Mouse (Mus musculus): ENCODE results near the gene Pphln1.

Pphln1 gene

DNA sequence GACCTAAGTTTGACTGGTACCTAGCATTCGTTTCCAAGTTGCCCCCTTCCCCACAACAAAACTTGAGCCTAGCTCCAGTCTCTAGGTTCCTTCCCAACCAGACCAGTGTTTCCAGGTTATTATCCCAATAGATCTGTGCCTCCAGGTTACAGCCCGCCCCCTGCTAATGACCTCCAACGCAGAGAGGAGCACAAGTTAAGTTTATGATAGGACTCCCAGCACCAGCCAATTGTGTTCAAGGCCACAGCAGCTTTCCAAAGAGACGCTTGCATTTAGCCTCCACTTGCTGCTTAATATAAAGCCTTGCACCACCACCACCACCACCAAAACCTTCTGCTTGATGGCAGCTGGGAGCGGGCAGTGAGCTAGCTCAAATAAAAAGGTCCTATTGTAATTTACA is 16.8 kb upstream of the Pphln1 start:
- H3K36me3 ChIP-seq (ENCODE audit: insufficient read depth, low read length): peaks cover 2% of the 10 kb centered on the region
- no peak overlapping the region for H3K4me3 ChIP-seq (replicated peaks; ENCODE audit: low read length)
- 0 out of 2 replicates have a peak, but pooled peaks cover 2% of the 10 kb centered on the region for H3K4me1 ChIP-seq (replicated peaks; ENCODE audit: low read depth, low read length)
- no peaks in the 10 kb centered on the region; the same call in 1 of the 2 replicates for H3K27me3 ChIP-seq (ENCODE audit: insufficient read depth, low read length)
- H3K9me3 ChIP-seq (ENCODE audit: low read length): no peaks in the 10 kb centered on the region
- TF ChIP-seq NANOG (IDR thresholded peaks at IDR 0.05; ENCODE audit: borderline replicate concordance, low read length) (no peak), CTCF (conservative IDR thresholded peaks at IDR 0.05; ENCODE audit: low read length) (no peak), POU5F1 (IDR thresholded peaks at IDR 0.05; ENCODE audit: borderline replicate concordance, low read length) (no peak)

DNA sequence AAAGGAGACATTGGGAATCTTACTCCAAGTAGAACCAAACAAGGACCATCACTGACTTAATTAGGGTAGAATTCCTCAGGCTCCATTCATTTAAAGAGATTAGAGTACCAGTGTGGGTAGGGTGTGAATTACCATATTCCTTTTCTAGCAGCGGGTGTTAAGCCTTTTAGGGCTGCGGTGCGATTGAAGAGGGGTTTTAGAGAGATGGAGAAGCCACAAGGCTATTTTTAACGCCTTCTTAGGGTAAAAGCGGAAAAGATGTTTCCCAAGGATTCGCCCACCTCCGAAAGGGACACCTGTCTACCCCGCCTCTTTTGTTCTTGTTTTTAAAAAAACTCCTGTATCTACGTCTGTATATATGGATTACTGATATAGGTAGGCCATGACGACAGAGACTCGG is 881 bp upstream of the Pphln1 start:
- Histone ChIP-seq H3K4me3 (replicated peaks; ENCODE audit: low read length) (peak overlapping the region; percentile 88), H3K9me3 (ENCODE audit: low read length) (no peaks in the 10 kb centered on the region), H3K36me3 (ENCODE audit: insufficient read depth, low read length) (peaks cover 15% of the 10 kb centered on the region), H3K27me3 (ENCODE audit: insufficient read depth, low read length) (peaks cover 61% of the 10 kb centered on the region), H3K4me1 (replicated peaks; ENCODE audit: low read depth, low read length) (peaks cover 23% of the 10 kb centered on the region)
- no peak for TF ChIP-seq POU5F1 (IDR thresholded peaks at IDR 0.05; ENCODE audit: borderline replicate concordance, low read length)
- no peak for TF ChIP-seq NANOG (IDR thresholded peaks at IDR 0.05; ENCODE audit: borderline replicate concordance, low read length)
- no peak for TF ChIP-seq CTCF (conservative IDR thresholded peaks at IDR 0.05; ENCODE audit: low read length)

DNA sequence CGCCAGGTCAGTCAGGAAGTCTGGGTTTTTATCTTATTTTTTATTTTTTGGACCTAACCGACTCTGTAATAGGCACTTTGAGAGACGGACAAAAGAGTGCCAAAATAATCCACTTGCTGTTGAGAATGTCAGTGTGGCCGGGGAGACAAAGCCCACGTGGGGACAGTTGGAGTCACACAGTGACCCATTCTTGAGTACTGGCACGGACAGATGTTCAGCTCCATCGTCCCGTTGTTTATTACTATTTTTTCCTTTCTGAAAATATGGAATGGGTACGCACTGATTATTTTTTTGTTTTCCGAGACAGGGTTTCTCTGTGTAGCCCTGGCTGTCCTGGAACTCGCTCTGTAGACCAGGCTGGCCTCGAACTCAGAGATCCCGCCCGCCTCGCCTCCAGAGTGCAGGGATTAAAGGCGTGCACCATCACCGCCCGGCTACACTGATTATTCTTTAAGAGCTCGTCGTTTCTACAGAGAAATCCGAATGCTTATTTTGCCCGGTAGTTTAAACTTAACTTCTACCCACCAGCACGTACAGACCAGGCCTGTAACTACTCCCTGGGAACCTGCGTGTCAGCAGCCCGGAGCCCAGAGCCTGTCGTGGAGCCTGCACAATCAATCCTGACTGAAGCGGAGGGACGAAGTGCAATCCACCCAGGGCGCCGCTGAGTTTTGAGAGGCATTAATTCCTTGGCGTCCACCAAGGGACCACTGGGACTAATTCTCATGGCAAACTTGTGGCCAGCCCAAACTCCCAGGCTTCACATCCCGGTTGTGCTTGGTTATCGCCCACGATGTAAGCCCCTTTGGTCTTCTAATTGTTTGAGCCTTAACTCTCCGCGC is 770 bp downstream of the Pphln1 start:
- no peaks in the 10 kb centered on the region for H3K9me3 ChIP-seq (ENCODE audit: low read length)
- H3K4me1 ChIP-seq (replicated peaks; ENCODE audit: low read depth, low read length): peaks cover 23% of the 10 kb centered on the region
- H3K4me3 ChIP-seq (replicated peaks; ENCODE audit: low read length): peak overlapping the region; percentile 88
- peaks cover 51% of the 10 kb centered on the region for H3K27me3 ChIP-seq (ENCODE audit: insufficient read depth, low read length)
- TF ChIP-seq POU5F1 (IDR thresholded peaks at IDR 0.05; ENCODE audit: borderline replicate concordance, low read length): no peak
- TF ChIP-seq NANOG (IDR thresholded peaks at IDR 0.05; ENCODE audit: borderline replicate concordance, low read length): no peak
- TF ChIP-seq CTCF (conservative IDR thresholded peaks at IDR 0.05; ENCODE audit: low read length): no peak
- peaks cover 15% of the 10 kb centered on the region for H3K36me3 ChIP-seq (ENCODE audit: insufficient read depth, low read length)

DNA sequence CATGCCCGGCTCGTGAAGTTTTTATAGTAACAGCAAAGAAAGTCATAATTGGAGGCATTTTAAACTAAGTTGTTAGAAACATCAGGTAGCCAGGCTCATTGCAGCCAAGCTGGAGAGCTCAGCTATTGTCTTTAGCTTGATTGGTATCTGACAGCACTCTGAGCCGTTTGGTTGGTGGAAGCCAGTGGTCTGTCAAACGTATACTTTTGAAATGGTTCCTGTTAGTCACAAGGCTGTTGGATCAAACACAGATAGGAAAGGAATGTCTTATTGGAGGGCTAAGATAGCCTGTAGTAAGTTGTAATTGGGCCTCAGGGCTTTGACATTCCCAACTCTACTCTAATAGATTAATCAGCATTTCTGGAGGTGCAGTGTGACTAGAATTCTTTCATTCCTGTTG is 3.3 kb downstream of the Pphln1 start:
- H3K4me3 ChIP-seq (replicated peaks; ENCODE audit: low read length): no peak overlapping the region
- peaks cover 3% of the 10 kb centered on the region; the same call in 1 of the 2 replicates for H3K36me3 ChIP-seq (ENCODE audit: insufficient read depth, low read length)
- H3K4me1 ChIP-seq (replicated peaks; ENCODE audit: low read depth, low read length): peaks cover 23% of the 10 kb centered on the region
- peaks cover 32% of the 10 kb centered on the region for H3K27me3 ChIP-seq (ENCODE audit: insufficient read depth, low read length)
- TF ChIP-seq CTCF (conservative IDR thresholded peaks at IDR 0.05; ENCODE audit: low read length): no peak
- TF ChIP-seq NANOG (IDR thresholded peaks at IDR 0.05; ENCODE audit: borderline replicate concordance, low read length): no peak
- no peak for TF ChIP-seq POU5F1 (IDR thresholded peaks at IDR 0.05; ENCODE audit: borderline replicate concordance, low read length)
- no peaks in the 10 kb centered on the region for H3K9me3 ChIP-seq (ENCODE audit: low read length)

- Histone ChIP-seq H3K27me3 (ENCODE audit: insufficient read depth, low read length) (peaks cover 24% of the 10 kb centered on the region), H3K4me3 (replicated peaks; ENCODE audit: low read length) (no peak overlapping the region), H3K36me3 (ENCODE audit: insufficient read depth, low read length) (peaks cover 5% of the 10 kb centered on the region; the same call in 1 of the 2 replicates), H3K9me3 (ENCODE audit: low read length) (no peaks in the 10 kb centered on the region), H3K4me1 (replicated peaks; ENCODE audit: low read depth, low read length) (peaks cover 14% of the 10 kb centered on the region)
- TF ChIP-seq CTCF (conservative IDR thresholded peaks at IDR 0.05; ENCODE audit: low read length): no peak
- no peak for TF ChIP-seq POU5F1 (IDR thresholded peaks at IDR 0.05; ENCODE audit: borderline replicate concordance, low read length)
Measured at GRCm38 (mm10) chr15:93402730-93403129, 4.6 kb downstream of the Pphln1 start.

DNA sequence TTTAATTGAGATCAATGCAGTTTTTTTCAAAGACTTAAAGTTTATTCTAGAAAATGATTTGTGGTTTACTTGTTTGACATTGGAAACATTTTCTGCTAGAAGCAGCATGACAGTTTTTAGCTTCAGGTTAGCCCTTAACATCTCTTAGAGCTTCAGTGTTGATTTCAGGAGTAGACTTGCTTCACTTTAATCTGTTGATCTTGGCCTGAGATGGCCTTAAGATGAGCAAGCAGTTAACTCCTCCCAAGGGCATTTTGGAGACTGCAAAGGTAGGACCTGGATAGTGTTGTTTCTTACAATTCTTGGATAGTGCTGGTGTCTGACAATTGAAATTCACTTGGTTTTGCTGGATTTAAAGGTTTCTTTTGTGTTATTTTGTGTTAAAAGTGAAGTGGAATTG is 6.7 kb downstream of the Pphln1 start:
- Histone ChIP-seq H3K4me1 (replicated peaks; ENCODE audit: low read depth, low read length) (peaks cover 2% of the 10 kb centered on the region), H3K9me3 (ENCODE audit: low read length) (no peaks in the 10 kb centered on the region), H3K36me3 (ENCODE audit: insufficient read depth, low read length) (peaks cover 5% of the 10 kb centered on the region; the same call in 1 of the 2 replicates), H3K27me3 (ENCODE audit: insufficient read depth, low read length) (peaks cover 13% of the 10 kb centered on the region), H3K4me3 (replicated peaks; ENCODE audit: low read length) (no peak overlapping the region)
- TF ChIP-seq NANOG (IDR thresholded peaks at IDR 0.05; ENCODE audit: borderline replicate concordance, low read length) (no peak), CTCF (conservative IDR thresholded peaks at IDR 0.05; ENCODE audit: low read length) (no peak), POU5F1 (IDR thresholded peaks at IDR 0.05; ENCODE audit: borderline replicate concordance, low read length) (no peak)

DNA sequence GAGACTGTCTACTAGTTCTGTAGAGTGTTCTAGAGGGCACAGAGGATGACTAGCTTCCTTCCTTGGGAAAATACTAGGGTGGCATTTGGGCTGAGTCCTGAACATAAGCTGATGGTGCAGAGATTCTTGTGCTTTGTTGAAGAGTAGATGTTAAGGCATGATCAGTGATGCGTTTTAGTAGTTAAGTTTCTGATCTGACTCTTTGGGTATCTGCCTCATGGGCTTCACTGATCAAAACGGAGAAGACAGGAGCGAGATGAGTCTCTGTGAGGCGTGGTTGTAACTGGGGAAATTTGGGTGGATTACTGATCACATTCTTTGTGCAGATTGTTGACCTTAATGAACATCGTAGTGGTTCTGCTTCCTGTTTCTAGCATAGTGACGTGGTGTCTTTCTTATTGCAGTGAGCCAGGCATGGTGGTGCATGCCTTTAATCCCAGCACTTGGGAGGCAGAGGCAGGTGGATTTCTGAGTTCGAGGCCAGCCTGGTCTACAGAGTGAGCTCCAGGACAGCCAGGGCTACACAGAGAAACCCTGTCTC is 7.4 kb downstream of the Pphln1 start:
- TF ChIP-seq NANOG (IDR thresholded peaks at IDR 0.05; ENCODE audit: borderline replicate concordance, low read length): no peak
- TF ChIP-seq CTCF (conservative IDR thresholded peaks at IDR 0.05; ENCODE audit: low read length): no peak
- TF ChIP-seq POU5F1 (IDR thresholded peaks at IDR 0.05; ENCODE audit: borderline replicate concordance, low read length): no peak
- no peaks in the 10 kb centered on the region for H3K9me3 ChIP-seq (ENCODE audit: low read length)
- no peak overlapping the region for H3K4me3 ChIP-seq (replicated peaks; ENCODE audit: low read length)
- H3K27me3 ChIP-seq (ENCODE audit: insufficient read depth, low read length): peaks cover 9% of the 10 kb centered on the region
- H3K36me3 ChIP-seq (ENCODE audit: insufficient read depth, low read length): peaks cover 9% of the 10 kb centered on the region; the same call in 1 of the 2 replicates
- no peaks in the 10 kb centered on the region for H3K4me1 ChIP-seq (replicated peaks; ENCODE audit: low read depth, low read length)

GRCm38 (mm10) chr15:93406492-93406891 is 8.3 kb downstream of the Pphln1 start:
- Histone ChIP-seq H3K27me3 (ENCODE audit: insufficient read depth, low read length) (peaks cover 4% of the 10 kb centered on the region; the same call in 1 of the 2 replicates), H3K4me3 (replicated peaks; ENCODE audit: low read length) (no peak overlapping the region), H3K36me3 (ENCODE audit: insufficient read depth, low read length) (peaks cover 17% of the 10 kb centered on the region)

More at GRCm38 (mm10) chr15:93406492-93406891, 8.3 kb downstream of the Pphln1 start:
- H3K4me1 ChIP-seq (replicated peaks; ENCODE audit: low read depth, low read length): no peaks in the 10 kb centered on the region
- H3K9me3 ChIP-seq (ENCODE audit: low read length): no peaks in the 10 kb centered on the region
- no peak for TF ChIP-seq POU5F1 (IDR thresholded peaks at IDR 0.05; ENCODE audit: borderline replicate concordance, low read length)
- no peak for TF ChIP-seq CTCF (conservative IDR thresholded peaks at IDR 0.05; ENCODE audit: low read length)
- TF ChIP-seq NANOG (IDR thresholded peaks at IDR 0.05; ENCODE audit: borderline replicate concordance, low read length): no peak

All from E14TG2a.4 (cell line).